Mouse (Mus musculus) forebrain, postnatal 0 days (tissue): ENCODE results near the gene Fam208b. TPM values are rescaled to one million over a fixed set of nuclear protein-coding genes. Genes with fewer than 3 reads are reported as not detected.

Source experiments
- polyA plus RNA-seq: library from polyadenylated mRNA; unstranded; fragments of >200 nt; fragmentation: Nextera tagmentation; extraction: Ambion mirVana; gene quantifications from 2 replicates; pipeline ENCODE4 v1.2.1, GENCODE M21; 2015
- total RNA-seq: library from RNA; depleted of rRNA; stranded (reverse); fragments of >200 nt; gene quantifications from 2 replicates; pipeline ENCODE4 v1.2.3, GENCODE M21; 2014; rRNA removed

Gene Fam208b
- total and polyA plus RNA-seq, 2 experiments from 2014 or later: 10.2 to 54.2 TPM

Other genes with a start within 250 kb of the Fam208b start
- gene Gdi2, start 73.0 kb downstream of the Fam208b start, total RNA-seq: 297 and 300 TPM in 2 replicates
- 376 and 382 TPM in 2 replicates for gene Gdi2, start 73.0 kb downstream of the Fam208b start, polyA plus RNA-seq
- 9.8 and 12.1 TPM in 2 replicates for gene Asb13, start 22.9 kb upstream of the Fam208b start, total RNA-seq
- 4.9 and 13.8 TPM in 2 replicates for gene Asb13, start 22.9 kb upstream of the Fam208b start, polyA plus RNA-seq
- not detected in 2 replicates for gene Calml3, start 193.2 kb upstream of the Fam208b start, total RNA-seq
- gene Calml3, start 193.2 kb upstream of the Fam208b start, polyA plus RNA-seq: not detected in 2 replicates
- not detected in 2 replicates for gene Calm4, start 226.6 kb upstream of the Fam208b start, total RNA-seq
- gene Calm4, start 226.6 kb upstream of the Fam208b start, polyA plus RNA-seq: not detected in 2 replicates
- not detected in 2 replicates for gene Calm5, start 243.1 kb upstream of the Fam208b start, total RNA-seq
- not detected in 2 replicates for gene Calm5, start 243.1 kb upstream of the Fam208b start, polyA plus RNA-seq